Mouse (Mus musculus): ENCODE results near the gene Gm44973. TPM values are rescaled to one million over a fixed set of nuclear protein-coding genes. Genes with fewer than 3 reads are reported as not detected.
A peak's percentile ranks its signal among the peaks of the same experiment; 100 is the strongest.
"Not testable (repeated sequence)": the region's sequence is repeated elsewhere in the genome, so short reads cannot be mapped to it uniquely, and the experiment has no call there.

Gene Gm44973
- polyA plus RNA-seq, 1 experiment from 2014 or later, result 1.3 TPM

DNA sequence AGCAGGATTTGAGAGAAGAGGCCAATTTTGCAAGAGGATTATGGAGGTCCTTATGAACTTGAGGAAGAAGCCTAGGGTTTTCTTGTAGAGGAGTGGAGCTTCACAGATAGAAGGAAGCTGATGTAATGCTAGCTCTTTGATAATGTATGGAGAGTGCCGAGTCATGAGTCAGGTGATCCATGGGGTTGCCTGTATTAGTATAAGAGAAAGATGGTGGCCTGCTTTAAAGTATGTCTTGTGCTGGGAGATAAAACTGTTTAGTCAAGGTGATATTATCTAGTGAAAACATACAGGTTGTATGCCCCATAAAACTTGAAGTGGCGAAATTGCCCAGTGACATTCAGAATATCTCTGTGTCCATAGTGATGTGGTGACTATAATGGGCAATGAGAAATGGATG, 61.6 kb downstream of the Gm44973 start:
- ChIA-PET CTCF (interaction anchor here (0.6 kb wide), 1 partner anchor 10 kb away, joined by 3 read pairs; no protein-coding TSS in a partner anchor), POLR2A (interaction anchor here (0.7 to 1.6 kb wide), 2 partner anchors 15 to 210 kb away, joined by 3 to 7 read pairs; partner anchors contain the start of gene U2af2)
- TF ChIP-seq CTCF (IDR thresholded peaks at IDR 0.05), result no peak
- no peaks in the 10 kb centered on the region for H3K27me3 ChIP-seq
- ATAC-seq (no peak), DNase-seq (ENCODE audit: low read depth, low spot score) (no peak)
- in situ Hi-C loops (cut with MboI; ENCODE audit: low pct_unique_long_range_greater_than_20kb), result loop anchor here (25.0 kb wide), 1 partner anchor 915 kb away; the partner anchor contains the start of genes Cdc42ep5 and Leng9

DNA sequence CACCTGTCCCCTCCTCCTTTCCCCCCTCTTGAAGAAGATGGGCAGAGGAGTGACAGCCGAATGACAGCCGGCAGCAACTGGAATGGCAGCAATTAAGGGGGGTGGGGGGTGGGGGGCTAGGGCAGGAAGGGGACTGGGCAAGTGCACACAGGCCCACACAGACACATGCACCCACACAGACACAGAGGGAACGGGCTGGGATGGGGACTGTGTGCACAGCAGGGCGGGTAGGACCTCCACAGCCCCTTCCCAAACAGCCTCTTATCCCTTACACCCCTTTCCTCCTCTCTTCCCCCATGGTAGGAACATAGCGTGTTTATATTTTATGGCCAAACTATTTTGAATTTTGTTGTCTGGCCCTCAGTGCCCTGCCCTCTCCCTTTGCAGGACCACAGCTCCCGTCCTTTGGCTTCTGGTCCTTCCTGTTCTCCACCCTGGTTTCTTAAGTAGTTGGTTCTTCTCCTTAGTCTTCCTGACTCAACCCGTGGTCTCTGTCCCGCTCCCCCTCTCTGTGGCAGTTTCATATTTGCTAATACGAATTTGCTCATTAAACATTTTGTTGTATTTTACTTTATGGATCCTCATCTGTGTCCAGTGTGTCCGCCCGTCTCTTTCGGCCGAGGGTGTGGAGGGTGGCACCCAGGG, 64.2 kb downstream of the Gm44973 start:
- POLR2A ChIA-PET; DNase-seq (ENCODE audit: low read depth, low spot score); H3K27me3 ChIP-seq: not testable (repeated sequence)
- peak; percentile 0 for ATAC-seq
- CTCF ChIA-PET, result interaction anchor here (1.3 kb wide), 1 partner anchor 10 kb away, joined by 3 read pairs; no protein-coding TSS in a partner anchor
- in situ Hi-C loops (cut with MboI; ENCODE audit: low pct_unique_long_range_greater_than_20kb), result loop anchor here (25.0 kb wide), 1 partner anchor 917 kb away; the partner anchor contains the start of genes Cdc42ep5 and Leng9

DNA sequence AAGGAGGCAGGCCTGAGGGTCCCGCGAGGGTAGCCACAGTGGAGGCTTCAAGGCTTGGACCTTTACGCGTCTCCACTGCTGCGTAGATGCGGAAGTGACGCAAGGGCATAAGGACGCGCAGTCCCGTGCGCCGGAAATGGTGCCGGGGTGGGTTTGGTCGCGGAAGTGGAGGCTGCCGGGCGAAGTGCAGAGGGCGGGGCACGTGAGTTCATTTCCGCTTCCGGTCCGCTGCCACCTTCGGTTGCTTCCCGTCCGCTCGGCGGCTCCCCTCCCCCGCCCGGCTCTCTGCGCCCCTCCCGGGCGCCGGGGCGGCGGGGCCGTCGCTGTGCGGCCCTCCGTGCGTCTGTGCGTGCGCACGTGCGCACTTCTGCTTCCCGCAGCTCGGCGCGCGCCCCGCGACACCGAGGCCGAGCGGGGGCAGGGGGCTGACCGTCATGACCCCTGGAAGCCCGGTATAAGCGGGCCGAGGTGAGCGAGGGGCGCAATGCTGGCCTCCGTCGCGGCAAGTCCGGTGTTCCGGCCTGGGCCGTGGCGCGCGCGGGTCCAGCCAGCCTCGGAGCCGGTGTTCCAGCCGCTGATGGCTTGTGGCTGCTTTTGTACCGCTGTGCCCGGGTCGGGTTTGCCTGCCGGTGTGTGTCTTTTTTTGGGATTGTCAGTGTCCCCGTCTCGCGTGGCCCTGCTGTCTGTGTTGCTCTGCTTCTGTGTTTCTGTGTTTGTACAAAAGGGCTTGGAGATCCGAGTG, 64.9 kb downstream of the Gm44973 start, which contains the start of gene Epn1:
Epn1 (plus strand) TSS at position 226 of the 742 bp plus-strand sequence.
- DNase-seq (ENCODE audit: low read depth, low spot score) (no peak), ATAC-seq (peak; percentile 97)
- no peak for TF ChIP-seq CTCF (IDR thresholded peaks at IDR 0.05)
- POLR2A ChIA-PET, result no interaction called here
- in situ Hi-C loops (cut with MboI; ENCODE audit: low pct_unique_long_range_greater_than_20kb), result loop anchor here (25.0 kb wide), 1 partner anchor 918 kb away; the partner anchor contains the start of genes Cdc42ep5 and Leng9
- H3K27me3 ChIP-seq, result no peaks in the 10 kb centered on the region
- CTCF ChIA-PET, result no interaction called here

DNA sequence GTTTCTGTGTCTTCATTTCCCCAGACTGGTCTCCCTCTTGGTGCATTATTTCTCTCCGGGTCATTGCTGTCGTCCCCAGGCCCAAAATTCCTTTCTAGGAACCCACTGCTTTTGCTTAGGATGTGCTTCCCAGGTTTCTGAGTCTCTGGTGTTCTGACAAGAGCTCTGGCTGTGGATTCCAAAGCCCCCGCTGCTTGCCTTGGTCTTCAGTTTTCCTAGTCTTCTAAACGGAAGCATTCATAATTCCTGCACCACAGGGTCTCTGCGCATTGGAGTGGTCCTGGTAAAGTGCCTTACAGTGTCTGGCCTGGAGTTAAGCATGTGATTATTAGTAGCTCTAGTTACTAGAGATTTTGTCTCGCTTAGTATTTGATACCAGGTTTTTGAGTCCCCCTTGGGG, 65.5 kb downstream of the Gm44973 start:
- CTCF ChIA-PET, result no interaction called here
- no peak for TF ChIP-seq CTCF (IDR thresholded peaks at IDR 0.05)
- no peak for ATAC-seq

DNA sequence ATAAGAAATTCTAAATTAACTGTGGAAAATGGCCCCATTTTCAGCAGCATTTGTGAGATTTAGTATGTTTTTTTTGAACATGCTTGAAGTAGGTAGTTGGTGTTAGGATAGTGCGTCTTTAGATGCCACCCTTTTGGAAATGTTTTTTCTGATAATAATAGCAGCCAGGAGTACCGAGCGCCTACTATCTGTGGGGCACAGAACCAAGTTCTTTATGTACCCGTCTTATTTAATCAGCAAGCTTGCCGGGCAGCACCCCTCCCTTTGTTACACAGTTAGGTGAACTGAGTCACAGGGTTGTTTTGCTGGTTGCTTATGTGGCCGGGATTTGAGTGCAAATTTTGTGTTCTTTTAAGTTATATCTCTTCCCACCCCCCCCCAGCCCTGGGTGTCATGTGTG, 65.9 kb downstream of the Gm44973 start:
- CTCF ChIA-PET, result no interaction called here
- TF ChIP-seq CTCF (IDR thresholded peaks at IDR 0.05), result no peak
- no peaks in the 10 kb centered on the region for H3K27me3 ChIP-seq
- in situ Hi-C loops (cut with MboI; ENCODE audit: low pct_unique_long_range_greater_than_20kb), result loop anchor here (25.0 kb wide), 1 partner anchor 919 kb away; the partner anchor contains the start of genes Cdc42ep5 and Leng9
- POLR2A ChIA-PET, result interaction anchor here (0.7 kb wide), 1 partner anchor 10 kb away, joined by 3 read pairs; no protein-coding TSS in a partner anchor
- ATAC-seq, result no peak
- DNase-seq (ENCODE audit: low read depth, low spot score), result no peak

More for the DNA sequence above, 65.5 kb downstream of the Gm44973 start:
- POLR2A ChIA-PET, result interaction anchor here (0.7 kb wide), 1 partner anchor 10 kb away, joined by 3 read pairs; no protein-coding TSS in a partner anchor
- in situ Hi-C loops (cut with MboI; ENCODE audit: low pct_unique_long_range_greater_than_20kb), result loop anchor here (25.0 kb wide), 1 partner anchor 919 kb away; the partner anchor contains the start of genes Cdc42ep5 and Leng9
- H3K27me3 ChIP-seq, result no peaks in the 10 kb centered on the region
- DNase-seq (ENCODE audit: low read depth, low spot score), result no peak

DNA sequence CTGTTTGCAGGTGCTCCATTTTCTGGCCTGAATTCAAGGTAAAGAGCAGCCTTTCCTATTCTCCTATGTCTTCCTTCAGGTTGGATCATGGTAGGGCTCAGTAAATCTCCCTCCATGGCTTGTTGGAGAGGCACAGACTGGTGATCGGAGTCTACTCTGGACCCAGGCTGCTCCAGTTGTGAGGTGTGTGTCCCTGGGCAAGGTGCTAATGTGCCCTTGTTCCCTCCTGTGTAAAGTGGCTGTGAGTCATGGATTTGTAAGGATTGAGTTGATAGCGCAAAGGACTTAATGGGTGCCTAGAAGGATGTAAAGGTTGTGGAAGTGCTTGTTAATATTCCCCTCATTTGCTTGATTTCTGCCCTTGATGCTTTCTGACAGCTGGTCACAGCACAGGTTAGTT, 66.6 kb downstream of the Gm44973 start:
- in situ Hi-C loops (cut with MboI; ENCODE audit: low pct_unique_long_range_greater_than_20kb), result loop anchor here (25.0 kb wide), 1 partner anchor 920 kb away; the partner anchor contains the start of genes Cdc42ep5 and Leng9
- ChIA-PET CTCF (interaction anchor here (1.0 kb wide), 1 partner anchor 10 kb away, joined by 3 read pairs; no protein-coding TSS in a partner anchor), POLR2A (interaction anchor here (0.6 kb wide), 2 partner anchors 166 to 1108 kb away, joined by 3 read pairs; no protein-coding TSS in a partner anchor)
- no peak for TF ChIP-seq CTCF (IDR thresholded peaks at IDR 0.05)
- DNase-seq (ENCODE audit: low read depth, low spot score), result no peak
- ATAC-seq, result no peak
- H3K27me3 ChIP-seq, result no peaks in the 10 kb centered on the region

Other genes starting within 250 kb of the Gm44973 start
- gene Fam71e2, start 244.2 kb upstream of the Gm44973 start, polyA plus RNA-seq (2021), result not detected
- 2.4 TPM for gene Il11, start 232.6 kb upstream of the Gm44973 start, polyA plus RNA-seq (2021)
- 0.67 TPM for gene Tmem190, start 232.6 kb upstream of the Gm44973 start, polyA plus RNA-seq (2021)
- 5.7 TPM for gene Tmem238, start 225.8 kb upstream of the Gm44973 start, polyA plus RNA-seq (2021)
- gene Rpl28, start 222.6 kb upstream of the Gm44973 start, polyA plus RNA-seq (2021), result 230 TPM
- gene Ube2s, start 202.9 kb upstream of the Gm44973 start, polyA plus RNA-seq (2021), result 250 TPM
- gene Shisa7, start 170.8 kb upstream of the Gm44973 start, polyA plus RNA-seq (2021), result 1.9 TPM
- gene Isoc2b, start 145.2 kb upstream of the Gm44973 start, polyA plus RNA-seq (2021), result 8.5 TPM
- gene Isoc2a, start 138.3 kb upstream of the Gm44973 start, polyA plus RNA-seq (2021), result 6.6 TPM
- not detected for gene Gm36210, start 109.0 kb upstream of the Gm44973 start, polyA plus RNA-seq (2021)
- gene Zfp628, start 100.3 kb upstream of the Gm44973 start, polyA plus RNA-seq (2021), result 8.1 TPM
- 5.3 TPM for gene Nat14, start 93.5 kb upstream of the Gm44973 start, polyA plus RNA-seq (2021)
- 4.7 TPM for gene Ssc5d, start 89.7 kb upstream of the Gm44973 start, polyA plus RNA-seq (2021)
- 1.8 TPM for gene Sbk2, start 51.1 kb upstream of the Gm44973 start, polyA plus RNA-seq (2021)
- 0.09 TPM for gene Sbk3, start 44.3 kb upstream of the Gm44973 start, polyA plus RNA-seq (2021)
- gene Zfp579, start 19.3 kb upstream of the Gm44973 start, polyA plus RNA-seq (2021), result 25.1 TPM
- 11.0 TPM for gene Zfp524, start 1.1 kb upstream of the Gm44973 start, polyA plus RNA-seq (2021)
- gene Fiz1, start 799 bp upstream of the Gm44973 start, polyA plus RNA-seq (2021), result 31.6 TPM
- 33.9 TPM for gene Zfp865, start 4.9 kb downstream of the Gm44973 start, polyA plus RNA-seq (2021)
- gene Ccdc106, start 5.1 kb downstream of the Gm44973 start, polyA plus RNA-seq (2021), result 7.9 TPM
- gene 4632433K11Rik, start 18.6 kb downstream of the Gm44973 start, polyA plus RNA-seq (2021), result not detected
- 6.3 TPM for gene Zfp784, start 22.9 kb downstream of the Gm44973 start, polyA plus RNA-seq (2021)
- 22.4 TPM for gene Zfp580, start 36.0 kb downstream of the Gm44973 start, polyA plus RNA-seq (2021)
- 216 TPM for gene U2af2, start 46.6 kb downstream of the Gm44973 start, polyA plus RNA-seq (2021)
- gene Epn1, start 64.7 kb downstream of the Gm44973 start, polyA plus RNA-seq (2021), result 138 TPM
- not detected for gene Rfpl4, start 101.5 kb downstream of the Gm44973 start, polyA plus RNA-seq (2021)
- gene Rasl2-9, start 110.5 kb downstream of the Gm44973 start, polyA plus RNA-seq (2021), result 0.05 TPM
- gene Vmn1r55, start 134.2 kb downstream of the Gm44973 start, polyA plus RNA-seq (2021), result under 0.01 TPM
- gene Vmn1r56, start 181.3 kb downstream of the Gm44973 start, polyA plus RNA-seq (2021), result not detected
- gene Vmn1r57, start 203.0 kb downstream of the Gm44973 start, polyA plus RNA-seq (2021), result not detected